Mouse (Mus musculus) cerebellum, postnatal 4 days (tissue): ENCODE measurements around the gene Ntrk1.
"Not testable (repeated sequence)": the region's sequence is repeated elsewhere in the genome, so short reads cannot be mapped to it uniquely, and the experiment has no call there.

Source experiments
- DNase-seq, 2 experiments: peaks; one replicate each; pipeline ENCODE4 v3.0.0; 2022; ENCODE audit warnings: low spot score in 2 of 2, mixed read lengths in 1 of 2

Ntrk1 gene

DNA sequence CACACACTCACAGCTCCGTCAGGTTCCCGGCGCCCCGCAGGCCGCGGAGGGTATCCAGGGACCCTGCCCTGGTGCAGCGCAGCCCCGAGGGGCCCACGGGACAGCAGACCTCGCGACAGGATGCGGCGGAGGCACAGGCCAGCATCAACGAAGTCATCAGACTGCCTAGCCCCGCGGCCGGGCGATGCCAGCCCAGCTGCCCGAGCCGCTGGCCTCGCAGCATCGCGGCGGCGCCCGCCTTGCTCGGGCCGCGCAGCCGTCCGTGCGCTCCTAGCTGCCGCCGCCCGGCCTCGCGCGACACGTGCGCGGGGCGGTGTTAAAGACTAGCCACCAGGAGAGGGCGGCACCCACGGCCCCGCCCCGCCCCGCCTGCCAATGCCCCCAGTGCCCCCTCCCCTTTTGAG lies at the start of gene Ntrk1:
Ntrk1 (minus strand) TSS at position 241 of the 404 bp plus-strand sequence.
- no peak for DNase-seq

DNA sequence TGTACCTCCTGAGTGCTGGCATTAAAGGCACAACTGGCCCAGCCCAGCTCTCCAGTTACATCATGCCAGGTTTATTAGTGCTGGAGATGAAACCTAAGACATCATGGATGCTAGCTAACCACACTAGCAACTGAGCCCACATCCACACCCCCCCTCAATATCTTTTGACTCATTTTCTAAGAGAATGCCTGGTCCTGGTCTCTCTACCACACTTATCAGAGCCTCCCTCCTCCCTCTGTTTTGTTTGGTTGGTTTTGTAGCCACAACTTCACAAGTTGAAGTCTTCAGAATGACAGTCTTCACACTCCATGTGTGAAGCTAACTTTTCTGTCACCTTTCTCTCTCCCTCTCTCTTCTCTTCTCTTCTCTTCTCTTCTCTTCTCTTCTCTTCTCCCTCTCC lies 45.9 kb upstream of the Ntrk1 start:
- DNase-seq, result no peak

GRCm38 (mm10) chr3:87838622-87839021 lies 43.7 kb upstream of the Ntrk1 start:
- peak; percentile 63 to 81 for DNase-seq

GRCm38 (mm10) chr3:87833482-87833881 lies 38.5 kb upstream of the Ntrk1 start:
- no peak for DNase-seq

DNA sequence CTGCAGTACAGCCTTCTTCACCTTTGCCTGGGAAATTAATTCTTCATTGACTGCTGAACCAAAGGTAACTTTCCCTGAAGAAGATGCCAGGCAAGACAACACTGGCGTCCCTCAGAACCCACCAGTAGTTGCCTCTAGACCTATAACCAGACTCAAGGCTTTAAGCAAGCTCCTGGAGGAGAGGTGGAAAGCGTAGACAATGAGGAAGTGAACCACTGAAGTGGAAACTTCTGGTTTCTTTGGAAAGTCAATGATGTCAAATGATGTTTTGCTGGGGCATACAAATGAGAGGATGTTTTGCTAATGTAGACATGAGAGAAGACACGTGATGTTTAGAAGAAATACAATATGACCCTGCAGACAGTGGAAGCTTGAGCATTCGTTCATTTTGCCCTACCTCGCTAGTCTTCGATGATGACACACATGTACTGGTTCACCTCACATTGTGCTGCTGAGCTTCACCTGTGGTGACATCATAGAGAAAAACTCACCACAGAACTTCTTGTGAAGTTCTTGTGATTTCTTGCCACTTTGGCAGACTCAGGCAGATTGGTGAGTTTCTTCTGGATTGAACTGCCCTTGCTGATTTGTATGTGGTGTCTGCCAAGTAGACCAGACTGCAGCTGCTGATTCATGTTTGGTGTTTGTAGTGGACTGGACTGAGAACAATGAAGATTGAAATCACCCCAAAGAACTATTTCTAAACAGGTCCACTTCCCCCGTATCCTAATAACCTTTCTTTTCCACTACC lies 37.3 kb upstream of the Ntrk1 start:
- DNase-seq, result no peak

GRCm38 (mm10) chr3:87829025-87829424 lies 34.1 kb upstream of the Ntrk1 start:
- DNase-seq, result no peak

GRCm38 (mm10) chr3:87828435-87828834 lies 33.5 kb upstream of the Ntrk1 start:
- DNase-seq, result no peak

- not testable (repeated sequence) for DNase-seq
Measured at GRCm38 (mm10) chr3:87824206-87824605, 29.2 kb upstream of the Ntrk1 start, which contains the start of gene Pear1. Gene Pear1, minus strand, starts transcription at chr3:87824306.

- no peak for DNase-seq
Measured at GRCm38 (mm10) chr3:87818226-87818625, 23.3 kb upstream of the Ntrk1 start.

GRCm38 (mm10) chr3:87816646-87817093 lies 21.7 kb upstream of the Ntrk1 start:
- peak; percentile 49 to 75 for DNase-seq

DNA sequence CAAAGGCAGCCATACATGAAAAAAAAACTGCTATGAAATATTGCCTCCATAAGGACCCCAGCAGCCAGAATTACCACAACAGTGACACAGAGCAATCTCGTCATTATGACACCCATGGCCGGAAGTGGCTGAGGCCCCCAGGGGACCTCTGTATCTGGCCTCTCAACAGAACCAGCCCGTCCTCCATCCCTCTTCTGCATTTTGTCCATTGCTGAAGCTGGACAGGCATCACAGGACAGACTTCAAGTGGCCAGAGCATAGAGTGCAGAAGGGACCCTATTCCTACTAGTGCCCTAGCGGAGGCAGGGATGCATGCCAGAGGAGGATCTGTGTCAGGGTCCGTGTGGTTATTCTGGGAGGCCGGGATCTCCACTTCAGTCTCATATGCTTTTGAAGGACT lies 21.2 kb upstream of the Ntrk1 start:
- DNase-seq, result no peak

- no peak for DNase-seq
Measured at GRCm38 (mm10) chr3:87812873-87813272, 17.9 kb upstream of the Ntrk1 start.

DNA sequence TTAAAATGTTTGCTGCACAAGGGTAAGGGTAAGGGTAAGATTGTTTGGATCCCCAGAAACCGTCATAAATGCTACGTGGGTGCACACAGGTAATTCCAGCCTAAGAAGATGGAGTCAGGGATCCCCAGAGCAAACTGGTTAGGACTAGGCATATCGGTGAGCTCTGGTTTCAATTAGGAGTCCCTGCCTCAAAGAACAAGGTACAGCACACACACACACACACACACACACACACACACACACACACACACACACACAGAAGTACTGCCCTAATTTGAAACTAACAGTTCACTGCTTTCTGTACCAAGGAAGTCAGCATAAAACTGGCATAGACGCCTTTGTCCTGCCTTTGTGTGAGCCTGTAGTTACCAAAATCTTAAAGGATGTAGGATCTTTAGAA lies 17.5 kb upstream of the Ntrk1 start:
- DNase-seq, result no peak

GRCm38 (mm10) chr3:87811297-87811696 lies 16.3 kb upstream of the Ntrk1 start:
- no peak for DNase-seq

DNA sequence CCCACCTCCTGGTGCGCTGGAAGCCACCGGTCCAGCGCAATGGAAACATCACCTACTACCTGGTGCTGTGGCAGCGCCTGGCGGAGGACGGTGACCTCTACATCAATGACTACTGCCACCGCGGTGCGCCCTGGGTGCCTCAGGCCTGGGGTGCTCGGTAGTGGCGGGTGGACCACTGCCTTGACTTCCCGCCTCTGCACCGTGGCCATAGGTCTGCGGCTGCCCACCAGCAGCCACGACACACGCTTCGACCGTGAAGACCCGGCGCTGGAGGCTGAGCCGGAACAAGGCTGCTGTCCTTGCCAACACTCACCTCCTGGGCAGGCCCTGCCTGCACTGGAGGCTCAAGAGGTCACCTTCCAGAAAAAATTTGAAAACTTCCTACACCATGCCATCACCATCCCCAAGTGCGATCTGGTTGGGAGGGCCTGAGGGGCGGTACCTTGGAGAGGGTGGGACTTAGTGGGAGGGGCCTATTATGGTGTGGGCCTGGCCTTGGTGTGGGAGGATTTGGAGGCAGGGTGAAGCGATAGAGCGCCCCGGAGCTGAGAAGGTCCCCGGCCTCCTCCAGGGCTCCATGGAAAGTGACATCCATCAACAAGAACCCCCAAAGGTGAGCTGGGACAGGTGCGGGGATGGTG lies 14.5 kb upstream of the Ntrk1 start:
- no peak for DNase-seq

GRCm38 (mm10) chr3:87804038-87804677 lies 9.2 kb upstream of the Ntrk1 start:
- no peak for DNase-seq

DNA sequence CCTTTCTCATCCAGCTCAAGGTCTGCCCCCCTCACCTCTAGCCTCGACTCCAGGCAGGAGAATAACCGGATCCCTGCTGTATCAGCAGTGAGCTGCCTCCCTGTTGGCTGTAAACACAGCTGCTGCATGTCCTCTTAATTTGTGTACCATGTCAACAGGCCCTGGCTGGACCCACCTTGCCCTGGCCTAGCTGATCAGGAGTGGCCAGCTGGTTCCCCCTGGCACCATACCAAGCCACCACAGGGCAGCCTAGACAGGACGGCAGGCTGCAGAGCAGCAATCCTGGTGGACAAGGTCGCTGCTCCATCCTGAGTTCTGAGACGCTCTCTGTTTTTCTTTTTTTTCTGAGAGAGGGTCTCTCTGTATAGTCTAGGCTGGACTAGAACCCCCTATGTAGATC lies 6.7 kb upstream of the Ntrk1 start:
- DNase-seq, result peak in 1 of 2 experiments; percentile 36

- no peak for DNase-seq
Measured at GRCm38 (mm10) chr3:87796736-87797334, 1.9 kb upstream of the Ntrk1 start, which contains the start of gene Insrr. Gene Insrr, plus strand, starts transcription at chr3:87796951.

GRCm38 (mm10) chr3:87795336-87796277 lies 645 bp upstream of the Ntrk1 start:
- peak; percentile 41 to 73 for DNase-seq

- DNase-seq, result no peak
Measured at GRCm38 (mm10) chr3:87789768-87790167, 5.2 kb downstream of the Ntrk1 start.

DNA sequence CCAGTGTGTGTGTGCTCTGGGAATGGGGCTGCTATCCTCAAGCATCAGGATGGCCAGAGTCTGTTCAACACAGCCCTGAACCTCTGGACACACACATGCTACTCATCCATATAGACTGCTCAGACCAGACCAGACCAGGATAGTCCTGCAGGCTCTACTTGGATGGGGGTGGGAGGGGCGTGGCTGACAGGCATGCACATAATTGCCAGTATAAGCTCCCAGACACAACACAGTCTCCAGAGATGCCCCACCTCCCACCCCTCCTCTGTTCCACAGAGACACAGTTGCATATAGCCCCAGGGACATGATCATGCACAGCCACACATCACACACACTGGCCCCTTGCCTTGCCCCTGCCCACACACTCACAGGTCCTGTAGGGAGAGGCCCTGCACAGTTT lies 5.7 kb downstream of the Ntrk1 start:
- DNase-seq, result no peak
